Mouse (Mus musculus) adrenal gland, adult 18-20 months (tissue): ENCODE measurements around the gene Aox2. TPM values are rescaled to one million over a fixed set of nuclear protein-coding genes. Genes with fewer than 3 reads are reported as not detected.

Experiments
- DNase-seq, 2 experiments: peaks; one replicate each; pipeline ENCODE4 v3.0.0; 2021 to 2022; ENCODE audit warnings: low spot score in 2 of 2
- long read RNA-seq, 2 experiments: library from polyadenylated mRNA; stranded (forward); transcript quantifications; one replicate each; pipeline ENCODE4 v2.0.0; 2021
- total RNA-seq, 2 experiments: library from RNA; stranded (reverse); gene quantifications; 1 replicate in 1 of 2; 2 replicates in 1 of 2; pipeline ENCODE4 v1.2.3; 2021

The Aox2 gene
- total RNA-seq: under 1 TPM; 0.40 to 0.42 TPM
- long read RNA-seq, experiment 1: 0 reads
- long read RNA-seq, experiment 2: 0 reads

DNA sequence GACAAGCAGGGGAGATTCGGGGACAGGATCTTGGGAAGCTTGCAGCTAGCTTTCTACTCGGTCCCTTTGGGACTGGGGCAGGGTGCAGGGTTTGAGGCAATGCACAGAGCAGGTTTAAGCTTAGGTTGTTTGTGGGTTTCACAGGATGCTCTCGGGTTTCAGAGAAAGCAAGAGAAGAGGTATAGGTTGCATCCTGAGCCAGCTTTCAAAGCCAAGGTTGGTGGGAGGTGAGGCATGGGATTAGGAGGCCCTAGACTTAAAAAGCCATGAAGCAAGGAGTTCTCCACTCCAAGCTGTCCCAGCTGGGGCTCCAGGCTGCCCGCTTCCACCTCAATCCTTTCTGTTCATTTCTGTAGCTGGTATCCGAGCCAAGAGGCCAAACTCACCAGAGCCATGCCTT lies at the start of gene Aox2:
Gene Aox2 (plus strand): TSS at position 301 of the 400 bp plus-strand sequence.
- DNase-seq: no peak

DNA sequence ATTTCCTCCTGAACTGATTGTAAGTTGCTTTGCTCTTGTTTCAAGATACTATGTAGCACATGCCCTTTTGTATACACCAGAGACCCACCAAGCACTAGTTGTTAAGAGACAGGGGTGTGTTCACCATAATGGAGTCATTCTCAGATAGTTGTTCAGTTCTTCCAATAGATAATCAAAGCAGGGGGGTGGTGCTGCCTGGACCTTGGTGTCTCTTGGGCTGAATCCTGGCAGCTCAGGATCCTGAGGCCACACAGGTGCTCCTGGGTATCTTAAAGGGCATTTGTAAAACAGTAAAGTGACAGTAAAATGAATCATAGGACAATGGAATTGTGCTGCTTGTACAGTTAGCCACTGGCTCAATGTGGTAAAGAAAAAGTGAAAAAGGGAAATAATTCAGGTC lies 49.2 kb upstream of the Aox2 start:
- no peak for DNase-seq

DNA sequence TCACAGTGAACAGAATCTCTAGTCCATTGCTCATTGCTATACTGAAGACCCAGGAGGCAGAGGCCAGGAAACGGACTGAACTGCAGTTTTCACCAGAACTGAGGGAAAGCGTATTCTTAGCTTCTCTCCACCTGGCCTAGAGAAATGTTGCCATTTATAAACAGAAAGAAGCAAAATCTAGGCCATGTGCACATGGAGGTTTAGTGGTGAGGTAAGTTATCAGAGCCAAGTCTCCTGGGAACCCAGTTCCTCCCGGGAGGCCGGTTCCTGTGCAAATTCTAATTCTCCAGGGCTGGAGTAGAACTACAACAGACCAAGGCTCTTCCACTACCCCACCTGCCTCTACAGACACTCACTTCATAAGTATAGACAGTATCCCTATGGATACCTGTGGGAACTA lies 48.4 kb upstream of the Aox2 start:
- DNase-seq: no peak

DNA sequence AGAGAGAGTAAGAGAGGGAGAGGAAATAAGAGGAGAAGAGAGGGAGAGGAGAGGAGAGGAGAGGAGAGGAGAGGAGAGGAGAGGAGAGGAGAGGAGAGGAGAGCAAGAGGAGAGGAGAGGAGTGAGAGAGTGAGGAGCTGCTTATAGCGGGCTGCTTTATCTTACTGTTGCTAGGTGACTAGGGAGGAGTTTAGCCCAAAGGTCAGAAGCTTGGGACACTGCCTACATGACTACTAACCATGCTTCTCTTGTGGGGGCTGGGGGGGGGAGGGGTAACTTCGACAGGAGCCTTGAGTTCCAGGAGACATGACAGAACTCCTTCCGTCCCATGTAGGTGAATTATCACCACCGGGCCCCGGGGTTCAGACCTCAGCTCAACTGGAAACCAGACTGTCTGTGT lies 47.6 kb upstream of the Aox2 start:
- DNase-seq: no peak

DNA sequence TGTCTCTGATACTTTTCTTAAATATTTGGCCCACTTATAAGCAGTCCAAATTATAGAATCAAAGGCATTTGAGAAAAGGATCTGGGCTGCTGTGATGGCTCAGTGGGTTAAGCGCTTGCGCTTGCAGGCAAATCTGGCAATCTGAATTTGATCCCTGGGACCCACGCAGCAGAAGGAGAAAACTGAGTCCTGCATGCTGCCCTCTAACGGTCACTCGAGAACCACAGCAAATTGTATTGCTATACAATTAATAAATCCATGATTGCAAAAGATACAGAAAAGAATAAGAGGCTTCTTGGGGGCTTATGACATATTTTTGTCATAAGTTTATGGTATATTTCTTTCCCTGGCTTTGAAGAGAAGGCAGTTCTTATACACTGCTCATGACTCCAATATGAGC lies 42.7 kb upstream of the Aox2 start:
- no peak for DNase-seq

DNA sequence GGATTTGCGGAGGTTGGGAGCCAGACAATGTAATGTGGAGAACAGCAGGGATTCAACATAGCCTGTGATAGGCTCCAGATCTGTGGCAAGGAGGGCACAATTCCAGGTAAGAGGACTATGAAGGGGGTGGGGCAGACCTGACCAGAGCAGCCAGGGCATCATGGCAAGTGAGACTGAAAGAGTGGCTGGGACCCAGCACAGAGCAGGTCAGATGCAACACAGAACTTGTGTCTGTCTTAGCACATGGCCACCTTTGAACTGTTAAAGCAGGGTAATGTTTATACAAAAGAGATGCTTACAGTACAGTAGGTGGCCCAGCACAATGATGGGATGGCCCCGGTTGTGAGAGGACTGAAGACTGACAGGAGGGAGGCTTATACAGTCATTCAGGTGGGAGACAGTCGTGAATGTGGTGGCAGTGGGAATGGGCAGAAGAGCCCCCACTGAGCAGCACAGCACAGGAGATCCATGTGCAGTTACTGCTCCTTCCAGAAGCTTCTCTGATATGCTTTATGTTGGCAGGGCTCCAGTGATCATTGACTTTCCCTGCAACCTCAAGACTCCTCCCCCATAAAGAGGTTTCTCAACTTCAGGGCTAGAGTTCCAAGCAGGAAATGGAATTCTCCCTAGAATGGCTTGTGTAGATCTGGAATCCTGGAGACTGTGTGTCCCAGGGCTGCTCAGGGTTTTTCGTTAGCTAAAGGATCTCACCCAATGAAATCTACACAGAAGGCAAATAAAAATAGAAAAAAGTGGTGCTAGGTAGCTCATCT lies 40.4 kb upstream of the Aox2 start:
- no peak for DNase-seq

DNA sequence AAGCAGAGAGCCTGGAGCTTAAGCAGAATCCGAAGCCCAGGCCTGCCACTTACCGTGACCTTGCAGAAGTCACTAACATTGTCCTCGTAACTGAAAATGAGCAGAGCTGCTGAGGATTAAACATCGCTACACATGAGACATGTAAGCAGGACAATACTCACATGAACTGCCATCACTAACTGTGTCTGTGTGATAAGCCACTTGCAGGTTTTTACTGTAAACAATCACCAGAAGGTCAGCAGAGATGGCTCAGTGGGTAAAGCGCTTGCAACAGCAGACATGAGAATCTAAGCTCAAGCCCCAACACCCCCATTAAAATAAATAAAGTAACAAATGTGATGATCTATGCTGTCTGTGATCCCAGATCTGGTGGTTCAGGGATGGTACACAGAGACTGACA lies 39.7 kb upstream of the Aox2 start:
- no peak for DNase-seq

DNA sequence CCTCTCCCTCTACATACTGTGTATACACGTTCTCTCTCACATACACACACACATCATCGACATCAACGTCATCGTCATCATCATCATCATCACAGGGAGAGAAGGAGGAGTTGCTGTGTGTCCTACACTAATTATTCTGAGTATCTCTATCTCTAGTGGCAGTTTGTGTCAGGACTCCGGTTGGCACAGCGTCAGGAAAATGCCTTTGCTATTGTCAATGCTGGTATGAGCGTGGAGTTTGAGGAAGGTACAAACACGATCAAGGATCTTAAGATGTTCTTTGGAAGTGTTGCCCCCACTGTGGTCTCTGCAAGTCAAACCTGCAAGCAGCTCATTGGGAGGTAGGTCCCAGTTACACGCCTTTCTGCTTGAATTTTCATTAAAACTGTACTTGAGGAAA lies 39.2 kb upstream of the Aox2 start:
- no peak for DNase-seq

DNA sequence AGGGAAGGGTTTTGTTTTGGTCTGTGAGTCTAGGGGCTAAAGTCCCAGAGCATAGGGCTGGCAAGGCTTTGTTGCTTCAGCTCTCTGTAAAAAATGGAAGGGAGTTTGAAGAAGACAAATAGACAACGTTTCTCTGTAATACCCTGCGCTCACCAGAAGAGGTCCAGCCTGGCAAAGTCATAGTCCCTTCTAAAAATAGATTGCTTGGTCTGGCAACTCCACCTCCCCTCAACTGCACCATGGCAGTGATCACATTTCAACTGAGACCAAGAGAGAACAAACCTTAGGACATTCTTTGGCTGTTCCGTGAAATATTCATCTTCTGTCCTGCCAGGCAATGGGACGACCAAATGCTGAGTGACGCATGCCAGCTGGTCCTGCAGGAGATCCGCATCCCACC lies 37.8 kb upstream of the Aox2 start:
- DNase-seq: no peak

DNA sequence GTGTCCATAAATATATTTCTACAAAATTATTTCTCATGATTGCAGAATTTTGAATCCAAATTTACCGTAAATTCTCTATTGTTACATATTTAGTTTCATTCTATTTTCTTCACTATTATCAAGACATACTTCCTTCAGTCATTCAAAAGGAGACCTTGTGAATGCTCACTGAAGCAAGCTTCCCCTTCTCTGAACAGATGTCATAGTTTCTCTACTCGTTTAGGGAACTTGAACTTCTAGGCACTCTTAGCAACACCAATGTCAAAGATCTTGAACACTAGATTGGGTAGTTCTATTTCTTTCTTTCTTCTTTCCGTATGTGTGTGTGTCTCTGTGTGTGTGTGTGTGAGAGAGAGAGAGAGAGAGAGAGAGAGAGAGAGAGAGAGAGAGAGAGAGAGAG lies 33.6 kb upstream of the Aox2 start:
- DNase-seq: no peak

DNA sequence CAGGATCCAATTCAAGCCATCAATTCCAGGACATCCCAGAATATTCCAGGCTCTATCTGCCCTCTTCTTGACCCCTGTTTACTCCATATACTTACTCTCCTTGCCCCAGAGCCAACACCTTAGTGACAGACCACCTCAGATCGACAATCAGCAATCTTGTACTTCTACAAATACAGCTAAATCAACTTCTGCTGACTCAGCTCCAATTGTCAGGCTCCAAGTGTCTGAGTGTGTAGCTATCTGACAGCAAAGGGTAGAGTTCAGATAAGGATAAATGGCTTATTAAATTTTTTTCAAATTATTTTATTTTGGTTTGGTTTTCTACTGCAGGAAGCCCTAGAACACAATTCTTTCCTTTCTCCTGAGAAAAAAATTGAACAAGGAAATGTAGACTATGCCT lies 29.6 kb upstream of the Aox2 start:
- DNase-seq: no peak

DNA sequence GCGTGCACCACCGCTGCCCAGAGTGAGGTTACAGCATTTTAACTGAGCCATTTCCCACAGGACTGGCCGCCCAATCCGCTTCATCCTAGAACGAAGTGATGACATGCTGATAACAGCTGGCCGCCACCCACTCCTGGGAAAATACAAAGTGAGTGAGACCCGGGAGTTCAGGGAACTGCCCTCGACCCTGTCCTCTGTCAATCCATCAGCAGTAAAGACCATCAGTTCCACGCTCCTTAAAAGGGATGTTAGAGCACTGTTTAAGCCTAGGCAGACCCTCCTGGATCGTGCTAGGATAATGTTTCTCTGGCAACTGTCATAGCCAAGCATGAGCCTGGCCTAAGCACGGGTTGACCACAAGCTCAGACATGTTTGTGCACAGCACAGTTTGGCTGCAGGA lies 24.7 kb upstream of the Aox2 start:
- no peak for DNase-seq

DNA sequence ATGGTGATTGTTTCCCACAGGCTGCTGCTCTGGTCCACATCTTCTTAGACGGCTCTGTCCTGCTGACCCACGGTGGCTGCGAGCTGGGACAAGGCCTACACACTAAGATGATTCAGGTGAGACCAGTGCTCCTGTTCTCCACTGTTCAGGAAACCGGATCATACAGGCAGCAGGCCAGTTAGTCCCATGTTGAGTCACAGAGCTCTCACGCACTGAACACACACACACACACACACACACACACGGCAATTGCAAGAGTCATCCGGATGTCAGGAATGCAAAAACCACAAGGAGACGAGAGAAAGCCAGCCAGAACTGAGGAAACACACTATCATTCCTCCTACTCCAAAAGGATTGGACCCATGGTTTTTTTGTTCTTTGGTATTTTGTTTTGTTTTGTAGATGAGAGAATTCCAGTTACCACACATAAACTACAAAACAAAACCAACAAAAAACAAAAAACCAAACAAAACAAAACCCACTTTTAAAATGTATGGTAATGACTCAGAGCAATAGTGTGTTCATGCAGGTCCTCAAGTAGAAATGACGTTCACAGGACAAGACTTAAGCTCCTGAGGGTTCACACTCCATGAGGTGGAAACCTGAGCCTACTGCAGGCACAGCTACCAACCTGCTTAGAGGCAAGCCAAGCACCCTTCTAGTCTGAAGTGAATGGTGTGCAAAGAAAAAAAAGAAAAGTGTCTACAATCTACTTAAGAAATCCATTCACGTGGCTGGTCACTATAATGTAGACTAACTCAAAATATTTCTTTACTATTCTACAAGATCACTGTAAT lies 20.7 kb upstream of the Aox2 start:
- no peak for DNase-seq

DNA sequence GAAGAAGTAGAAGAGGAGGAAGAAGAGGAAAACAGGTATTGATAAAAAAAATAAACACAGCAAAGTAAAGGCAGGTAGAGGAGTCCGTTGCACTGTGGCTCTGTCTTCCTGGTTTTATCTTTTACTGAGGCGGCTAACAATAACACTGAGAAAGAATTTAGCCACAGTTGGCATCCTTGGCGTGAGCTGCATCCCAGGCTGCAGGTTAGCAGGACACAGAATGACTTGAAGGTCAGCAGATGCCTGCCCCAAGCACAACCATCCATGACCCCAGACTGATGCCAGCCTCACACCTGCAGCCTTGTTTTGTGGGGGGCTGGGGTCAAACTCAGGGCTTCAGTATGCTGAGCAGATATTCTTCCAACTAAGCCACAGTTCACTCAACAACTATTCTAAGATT lies 17.8 kb upstream of the Aox2 start:
- no peak for DNase-seq

DNA sequence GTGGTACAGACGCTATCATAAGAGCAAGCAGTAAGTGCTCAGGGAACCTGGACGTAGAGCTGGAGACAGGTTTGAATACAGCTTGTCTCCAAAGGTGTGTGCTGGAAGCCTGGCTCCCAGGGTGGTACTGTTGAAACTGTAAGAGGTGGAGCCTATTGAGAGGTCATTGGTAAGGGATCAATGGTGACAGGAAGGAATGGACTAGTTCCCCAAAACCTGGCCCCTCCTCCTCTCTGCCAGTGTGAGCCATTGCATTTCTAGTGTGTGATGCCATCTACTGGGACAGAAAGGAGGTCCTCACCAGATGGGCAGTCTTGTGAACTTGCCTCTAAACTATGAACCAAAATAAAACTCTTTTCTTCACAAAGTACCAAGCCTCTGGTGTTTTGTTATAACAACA lies 9.9 kb upstream of the Aox2 start:
- no peak for DNase-seq

DNA sequence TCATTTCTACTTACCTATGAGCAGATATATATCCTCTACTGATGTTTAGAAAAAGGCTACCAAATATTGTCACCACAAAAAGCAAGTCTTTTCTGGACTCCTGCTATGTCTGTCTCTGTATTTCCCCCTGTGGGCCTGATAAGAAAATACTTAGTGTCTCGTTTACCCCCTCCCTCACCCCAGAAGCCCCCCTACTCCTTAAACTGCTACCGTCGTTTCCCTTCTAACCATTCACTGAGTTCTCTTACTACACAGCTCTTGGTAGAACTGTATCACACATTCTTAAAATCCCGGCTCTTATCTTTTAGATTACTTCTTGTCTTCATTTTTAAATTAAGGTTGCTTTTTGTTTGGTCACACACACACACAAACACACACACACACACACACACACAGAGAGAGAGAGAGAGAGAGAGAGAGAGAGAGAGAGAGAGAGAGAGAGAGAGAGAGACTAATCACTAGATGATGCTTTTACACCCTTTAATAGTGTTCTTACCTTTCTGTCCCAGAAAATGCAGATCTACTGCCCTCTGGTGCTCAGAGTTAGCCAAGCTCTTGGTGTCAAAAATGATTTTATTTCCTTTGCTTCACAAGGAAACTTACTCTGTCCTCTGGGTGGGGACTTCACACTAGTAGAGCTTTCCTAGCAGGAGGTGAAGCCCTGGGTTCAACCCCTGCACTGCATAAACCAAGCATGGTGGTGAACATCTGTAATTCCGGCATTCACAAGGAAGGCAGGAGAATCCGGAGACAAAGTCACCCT lies 7.1 kb upstream of the Aox2 start:
- DNase-seq: peak; percentile 14 to 33

DNA sequence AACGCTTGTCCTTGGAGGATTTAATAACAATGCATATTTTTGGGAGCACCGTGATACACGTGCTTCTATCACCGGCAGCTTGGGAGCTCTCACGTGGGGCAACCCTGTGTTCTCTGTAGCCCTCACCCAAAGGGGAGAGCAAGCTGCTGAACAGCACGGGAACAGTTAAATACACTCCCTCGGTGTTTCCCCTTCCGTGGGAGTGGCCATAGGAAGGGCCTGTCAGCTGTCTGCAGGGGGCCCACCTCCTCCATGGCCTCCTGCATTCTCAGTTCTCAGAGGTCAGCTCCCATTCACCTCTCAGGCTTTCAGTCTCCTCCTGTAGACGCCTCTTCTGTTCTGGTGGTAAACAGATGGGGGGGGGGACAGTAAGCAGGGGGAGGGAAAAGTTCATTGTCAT lies 2.2 kb upstream of the Aox2 start:
- DNase-seq: no peak

DNA sequence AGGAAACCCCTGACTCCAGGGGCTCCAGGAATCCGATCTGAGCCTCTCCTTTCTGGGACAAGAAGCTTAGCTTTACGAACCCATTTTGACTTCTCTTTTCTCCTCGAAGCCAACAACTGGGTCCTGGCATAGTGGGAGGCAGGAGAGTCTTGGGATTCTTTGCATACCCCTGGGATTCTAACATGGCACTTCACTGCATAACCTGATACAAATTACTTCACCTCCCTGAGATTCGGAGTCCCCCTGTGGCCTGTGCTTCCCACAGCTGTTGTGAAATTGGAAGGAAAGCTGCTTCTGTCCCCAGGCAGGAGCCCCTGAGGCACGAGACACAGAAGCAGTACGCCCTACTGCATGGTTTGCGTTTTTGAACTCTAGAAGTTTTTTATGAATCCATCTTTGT lies 387 bp downstream of the Aox2 start:
- DNase-seq: no peak

DNA sequence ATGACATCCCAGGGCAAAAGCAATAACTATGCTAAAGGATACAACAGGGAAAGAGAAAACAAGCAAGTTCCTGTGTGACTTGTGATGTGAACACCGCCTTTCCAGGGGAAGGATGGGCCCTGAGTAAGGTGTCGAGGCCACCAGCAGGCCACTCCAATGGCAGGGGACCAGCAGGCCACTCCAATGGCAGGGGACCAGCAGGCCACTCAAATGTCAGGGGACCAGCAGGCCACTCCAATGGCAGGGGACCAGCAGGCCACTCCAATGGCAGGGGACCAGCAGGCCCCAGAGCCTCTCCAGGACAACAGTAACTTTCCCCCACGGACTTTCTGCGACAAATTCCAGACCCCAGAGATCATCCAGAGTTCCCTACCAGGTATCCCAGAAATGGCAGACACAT lies 2.3 kb downstream of the Aox2 start:
- DNase-seq: no peak

DNA sequence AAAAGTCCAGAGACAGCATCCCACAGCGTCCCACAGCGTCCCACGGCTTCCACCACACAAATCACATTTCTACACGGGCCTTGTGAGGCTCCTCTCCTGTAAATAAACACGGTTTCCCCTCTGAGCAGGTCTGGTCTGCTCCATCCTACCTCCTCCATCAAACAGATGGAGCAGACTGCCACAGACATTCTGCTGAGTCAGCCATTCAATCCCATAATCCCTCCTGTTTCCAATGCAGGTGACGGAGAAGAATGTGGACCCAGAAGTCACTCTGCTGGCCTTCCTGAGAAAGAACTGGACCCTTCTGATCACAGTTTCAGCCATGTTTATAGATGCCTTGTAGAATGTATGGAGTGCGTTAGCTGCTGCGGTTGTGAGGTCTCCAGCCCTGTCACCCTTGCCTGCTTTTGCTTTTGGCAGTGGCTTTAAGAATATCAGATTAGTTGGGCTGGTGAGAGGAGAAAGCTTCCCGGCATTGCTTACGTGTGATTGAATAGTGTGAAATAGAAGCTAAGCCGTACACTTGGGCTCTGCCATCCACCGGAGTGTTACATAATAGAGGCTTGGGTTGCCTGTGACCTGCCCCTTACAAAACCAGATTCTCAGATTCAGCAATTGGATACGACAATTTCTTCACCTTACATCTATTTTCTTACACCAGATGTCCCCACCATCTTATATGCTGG lies 3.0 kb downstream of the Aox2 start:
- no peak for DNase-seq

DNA sequence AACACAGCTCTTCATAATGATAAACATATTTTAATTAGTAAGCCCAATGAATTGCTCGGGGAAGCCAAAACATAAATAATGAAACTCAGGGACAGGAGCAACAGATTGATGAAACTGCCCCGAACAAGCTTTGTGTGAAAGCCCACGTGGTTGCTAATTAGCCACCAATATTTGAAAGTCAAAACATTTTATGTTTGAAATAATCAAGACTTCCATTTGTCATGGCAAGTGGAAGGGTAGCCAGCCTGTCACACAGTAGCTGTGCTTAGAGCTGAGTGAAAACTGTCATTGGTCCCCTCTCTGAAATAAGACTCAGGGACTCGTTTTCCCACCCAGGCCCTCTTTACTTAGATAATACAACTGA lies 3.5 kb downstream of the Aox2 start:
- DNase-seq: no peak
